Mouse (Mus musculus) liver, embryonic 14.5 days (tissue): Measurements from ENCODE around the gene Prss33.
A peak's percentile ranks its signal among the peaks of the same experiment; 100 is the strongest.

Experiments
- CTCF ChIP-seq: IDR thresholded peaks from 2 replicates; pipeline ENCODE4 v1.5.1; 2016; ENCODE audit warnings: antibody characterized with exemption, low read depth, control low read depth
- EP300 ChIP-seq: IDR thresholded peaks from 2 replicates; pipeline ENCODE4 v1.6.1; 2016; ENCODE audit warnings: antibody characterized with exemption, low read depth

DNA sequence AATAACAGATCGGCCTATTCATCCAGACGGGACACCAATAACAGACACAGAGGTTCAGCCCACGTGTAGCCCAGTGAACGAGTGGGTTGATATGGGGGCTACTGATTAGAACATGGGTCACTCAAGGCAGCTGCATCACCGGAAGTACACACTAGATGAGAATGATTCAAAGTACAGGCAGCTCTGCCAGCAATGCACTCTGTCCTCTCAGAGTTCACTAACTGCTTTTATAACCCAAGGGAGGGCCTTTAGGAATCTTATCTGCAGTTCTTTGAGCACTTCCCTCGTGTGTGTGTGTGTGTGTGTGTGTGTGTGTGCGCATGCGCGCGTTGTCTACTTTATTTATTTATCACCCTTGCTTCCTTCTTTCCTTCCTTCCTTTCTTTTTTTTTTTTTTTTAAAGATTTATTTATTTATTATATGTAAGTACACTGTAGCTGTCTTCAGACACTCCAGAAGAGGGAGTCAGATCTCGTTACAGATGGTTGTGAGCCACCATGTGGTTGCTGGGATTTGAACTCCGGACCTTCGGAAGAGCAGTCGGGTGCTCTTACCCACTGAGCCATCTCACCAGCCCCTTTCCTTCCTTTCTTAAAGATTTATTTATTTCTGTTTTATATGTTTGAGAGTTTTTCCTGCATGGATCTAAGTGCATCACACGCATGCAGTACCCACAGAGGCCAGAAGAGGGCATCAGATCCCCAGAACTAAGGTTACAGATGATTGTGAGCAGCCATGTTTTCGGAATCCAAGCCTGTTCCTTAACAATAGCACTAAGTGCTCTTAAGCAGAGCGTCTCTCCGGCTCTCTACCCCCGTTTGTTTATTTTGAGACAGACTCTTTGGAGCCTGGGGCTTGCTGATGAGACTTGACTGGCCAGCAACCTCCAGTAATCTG lies 15.2 kb upstream of the Prss33 start:
- TF ChIP-seq CTCF = peak; percentile 83
- TF ChIP-seq EP300 = no peak
